In the genomic region with DNA sequence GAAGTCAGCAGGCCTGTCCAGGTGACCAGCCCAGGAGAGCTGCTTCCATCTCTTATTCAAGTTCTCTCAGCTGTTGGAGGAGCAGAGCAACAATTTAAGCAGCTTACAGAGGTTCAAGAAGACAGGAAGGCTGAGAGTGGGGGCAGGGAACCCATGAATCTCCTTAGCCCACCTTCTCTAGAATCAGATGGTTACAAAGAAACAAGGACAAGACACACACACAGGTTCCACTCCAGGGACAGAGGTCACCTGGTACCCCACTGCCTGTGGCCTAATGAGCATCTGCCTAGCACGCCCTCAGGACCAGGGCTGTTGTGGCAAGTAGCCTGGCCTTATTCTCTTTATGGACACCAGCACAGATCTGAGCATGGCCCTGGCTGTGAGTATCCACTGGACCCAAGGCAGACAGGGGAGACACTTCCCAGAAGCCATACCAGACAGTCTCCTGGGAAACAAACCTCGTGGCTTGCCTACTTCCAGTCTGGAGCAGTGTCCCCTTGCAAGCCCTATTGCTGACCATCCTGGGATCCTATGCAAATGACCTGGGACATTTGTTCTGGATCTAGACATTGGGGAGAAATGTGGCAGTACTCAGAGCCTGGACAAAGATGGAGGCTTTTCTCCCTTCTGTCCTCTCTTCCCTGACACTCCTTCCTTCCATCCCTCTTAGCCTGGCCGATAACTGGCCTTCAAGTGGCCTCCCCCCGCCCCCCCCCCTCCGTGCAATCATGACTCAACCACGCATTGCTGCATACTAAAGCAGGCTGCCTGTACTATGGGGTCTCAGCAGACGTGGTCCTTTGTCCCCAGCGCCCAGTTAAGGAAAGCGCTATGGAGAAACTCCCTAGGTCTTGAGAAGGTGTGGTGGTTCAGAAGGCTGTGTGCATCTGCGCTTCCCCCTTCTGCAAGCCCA, we compare ENCODE assay signal across 10 mouse cellular contexts. TPM values are rescaled to one million over a fixed set of nuclear protein-coding genes. Genes with fewer than 3 reads are reported as not detected.
DNase-seq lines count a peak whose midpoint lies in the region; ATAC-seq and TF ChIP-seq lines count a peak whose summit lies in the region.
"Had no signal": no experiment of that assay in that cellular context is flagged by ENCODE, and none has a peak within 500 bp of the region (broad histone marks: within the 10 kb centered on the region; RNA-seq: fewer than 3 reads in every experiment).

No protein-coding gene starts in this region.

- H3K27me3 ChIP-seq in midbrain, embryonic 12.5 days, result peaks cover 14% of the 10 kb centered on the region

- H3K36me3 ChIP-seq in ES-E14 (ENCODE audit: control insufficient read depth, insufficient read depth, low read length, poor library complexity, severe bottlenecking), result no peaks in the 10 kb centered on the region
- peaks cover 25% of the 10 kb centered on the region for H3K36me3 ChIP-seq in midbrain, embryonic 12.5 days

- peak overlapping the region; percentile 71 for H3K4me2 ChIP-seq in midbrain, embryonic 12.5 days (replicated peaks)

- DNase-seq in embryo, embryonic 10 days (ENCODE audit: low spot score), result peak; percentile 64
- no peak for DNase-seq in embryo, embryonic 9.5 days (ENCODE audit: extremely low spot score)
- no peak for DNase-seq in ES-E14 (ENCODE audit: low read depth, low spot score)
- no peak for DNase-seq in Muller cell, postnatal 12 days (ENCODE audit: inconsistent ontology term)
- no peak for DNase-seq in left cerebral cortex, adult 18-20 months (ENCODE audit: low spot score in 2 of 2)

- no peaks in the 10 kb centered on the region for H3K9me3 ChIP-seq in ES-E14 (ENCODE audit: control insufficient read depth, insufficient read depth, low read depth, low read length)
- no peaks in the 10 kb centered on the region for H3K9me3 ChIP-seq in midbrain, embryonic 12.5 days

- in situ Hi-C loops in ES-E14 (cut with MboI; ENCODE audit: low sequenced_read_pairs in 2 of 2, unreplicated experiment in 2 of 2), result no loop called here

- 0 out of 2 replicates have a peak, but pooled peaks have one; percentile 9 for ATAC-seq in granulocyte monocyte progenitor cell, adult 5-6 weeks (replicated peaks; ENCODE audit: poor library complexity, severe bottlenecking)
- peak; percentile 71 for ATAC-seq in midbrain, embryonic 12.5 days (ENCODE audit: low FRiP score, low read depth)
- ATAC-seq in megakaryocyte, adult 5-6 weeks (ENCODE audit: poor library complexity, severe bottlenecking), result no peak

- H3K9ac ChIP-seq in ES-E14 (ENCODE audit: insufficient read depth, low read depth, low read length, poor library complexity, severe bottlenecking), result no peak overlapping the region
- peak overlapping the region; percentile 87 for H3K9ac ChIP-seq in midbrain, embryonic 12.5 days (replicated peaks)

- no peak overlapping the region for H3K27ac ChIP-seq in ES-E14 (ENCODE audit: insufficient read depth, low read depth, low read length, poor library complexity, severe bottlenecking)
- H3K27ac ChIP-seq in midbrain, embryonic 12.5 days (replicated peaks), result peak overlapping the region; percentile 100
- H3K27ac ChIP-seq: macrophage had no signal

- peaks cover 0 to 11% of the 10 kb centered on the region in 2 experiments; a peak in 1 of 4 replicates for H3K4me1 ChIP-seq in ES-E14 (ENCODE audit: control insufficient read depth in 2 of 2, insufficient read depth in 2 of 2, low read length in 2 of 2, poor library complexity in 1 of 2)
- H3K4me1 ChIP-seq in midbrain, embryonic 12.5 days, result peaks cover 46% of the 10 kb centered on the region

- H3K4me3 ChIP-seq in ES-E14 (ENCODE audit: insufficient read depth in 1 of 2, low read depth in 1 of 2, low read length in 2 of 2, poor library complexity in 1 of 2, severe bottlenecking in 1 of 2), result peak overlapping the region; percentile 75 to 83
- H3K4me3 ChIP-seq in midbrain, embryonic 12.5 days, result peak overlapping the region; percentile 58

- WGBS in midbrain, embryonic 12.5 days, result 6% methylated on average over 9 of the region's 10 CpGs

TF ChIP-seq in ES-E14, 5 proteins besides CTCF, POLR2A, EP300 and RAD21:
- TF ChIP-seq MAFK (IDR thresholded peaks at IDR 0.05; ENCODE audit: insufficient read depth, low read depth, low read length) (no peak), CHD2 (IDR thresholded peaks at IDR 0.05; ENCODE audit: low read depth, low read length) (no peak), ZC3H11A (IDR thresholded peaks at IDR 0.05; ENCODE audit: borderline replicate concordance, low read depth, low read length) (no peak), HCFC1 (IDR thresholded peaks at IDR 0.05; ENCODE audit: borderline replicate concordance, insufficient read depth, low read length) (no peak), ZNF384 (IDR thresholded peaks at IDR 0.05; ENCODE audit: low read depth, low read length) (no peak)

RNA-seq across cellular contexts. Expression of gene Gm13090, which starts 38.5 kb away (rescaled TPM):
- total RNA-seq in ES-E14 (2012; rRNA removed), result not detected in 2 replicates
- total RNA-seq in granulocyte monocyte progenitor cell, adult 5-6 weeks (2014; fragmentation: Nextera tagmentation), result not detected in 2 replicates
- total RNA-seq in granulocyte monocyte progenitor cell, adult 5-6 weeks (2017), result not detected in 2 replicates
- 0.43 TPM in 1 of 2 replicates, not detected in the other for polyA plus RNA-seq in midbrain, embryonic 12.5 days (2016; fragmentation: Nextera tagmentation; extraction: Ambion mirVana)
- total RNA-seq in megakaryocyte, adult 5-6 weeks (2015), result not detected in 2 replicates
- total RNA-seq in megakaryocyte, adult 5-6 weeks (2017), result not detected in 2 replicates
- total RNA-seq in left cerebral cortex, adult 18-20 months (2021), result not detected
- polyA plus RNA-seq: macrophage; urinary bladder, adult 2 months had no signal
